Mouse (Mus musculus) MEL (cell line): Measurements from ENCODE around the gene Fank1. TPM values are rescaled to one million over a fixed set of nuclear protein-coding genes. Genes with fewer than 3 reads are reported as not detected.

ENCODE experiments used
- DNase-seq: peaks from one replicate; pipeline ENCODE4 v3.0.0; 2011; ENCODE audit warnings: low read depth, low spot score
- H3K27ac ChIP-seq: 2 replicates; pipeline ENCODE4 v1.5.1; 2012; ENCODE audit warnings: low read depth, mild to moderate bottlenecking, control low read depth, low read length, moderate library complexity; ENCODE audit not compliant: control insufficient read depth
- H3K27me3 ChIP-seq, 2 experiments: fragments of 150-350 bp in 1 of 2; sonication (generic) in 1 of 2; 2 replicates each; pipeline ENCODE4 v1.6.1; 2012; ENCODE audit warnings: low read length in 2 of 2, mild to moderate bottlenecking in 2 of 2, improper control_type of control experiment in 1 of 2, moderate library complexity in 1 of 2; ENCODE audit not compliant: insufficient read depth in 2 of 2, control insufficient read depth in 1 of 2
- H3K36me3 ChIP-seq, 2 experiments: 2 replicates each; pipeline ENCODE4 v1.6.1; 2012 to 2014; ENCODE audit warnings: low read length in 2 of 2, improper control_type of control experiment in 1 of 2, inconsistent platforms in 1 of 2, mild to moderate bottlenecking in 1 of 2; ENCODE audit not compliant: insufficient read depth in 2 of 2, control insufficient read depth in 1 of 2
- H3K4me1 ChIP-seq, 2 experiments: fragments of 150-350 bp in 1 of 2; sonication (generic) in 1 of 2; 2 replicates each; pipeline ENCODE4 v1.6.1; 2012; ENCODE audit warnings: low read length in 2 of 2, improper control_type of control experiment in 1 of 2, mild to moderate bottlenecking in 1 of 2; ENCODE audit not compliant: insufficient read depth in 2 of 2, control insufficient read depth in 1 of 2
- H3K4me3 ChIP-seq, 2 experiments: fragments of 150-350 bp in 1 of 2; sonication (generic) in 1 of 2; 2 replicates each; pipeline ENCODE4 v1.5.1; 2012; ENCODE audit warnings: low read depth in 2 of 2, low read length in 2 of 2, mild to moderate bottlenecking in 2 of 2, moderate library complexity in 2 of 2, control low read depth in 1 of 2, improper control_type of control experiment in 1 of 2; ENCODE audit not compliant: control insufficient read depth in 1 of 2, insufficient read depth in 1 of 2
- H3K79me2 ChIP-seq: 2 replicates; pipeline ENCODE4 v1.6.1; 2012; ENCODE audit warnings: mild to moderate bottlenecking, low read length, moderate library complexity; ENCODE audit not compliant: control insufficient read depth, poor library complexity, insufficient read depth
- H3K9ac ChIP-seq: 2 replicates; pipeline ENCODE4 v1.6.1; 2012; ENCODE audit warnings: low read depth, mild to moderate bottlenecking, control low read depth, low read length, moderate library complexity; ENCODE audit not compliant: control insufficient read depth, poor library complexity, severe bottlenecking
- H3K9me3 ChIP-seq: fragments of 150-350 bp; sonication (generic); replicated peaks from 2 replicates; pipeline ENCODE4 v1.6.1; 2012; ENCODE audit warnings: mild to moderate bottlenecking, low read length, improper control_type of control experiment, moderate library complexity; ENCODE audit not compliant: insufficient read depth
- BHLHE40 ChIP-seq: IDR thresholded peaks from 2 replicates; pipeline ENCODE4 v1.6.1; 2012; ENCODE audit warnings: low read depth, mild to moderate bottlenecking, inconsistent platforms, low read length, improper control_type of control experiment, borderline replicate concordance
- CTCF ChIP-seq, 3 experiments: IDR thresholded peaks in 2 of 3; conservative IDR thresholded peaks in 1 of 3; 2 replicates each; pipeline ENCODE4 v1.5.1; 2011 to 2012; ENCODE audit warnings: low read length in 3 of 3, low read depth in 2 of 3, mild to moderate bottlenecking in 2 of 3, improper control_type of control experiment in 1 of 3, inconsistent platforms in 1 of 3, mixed read lengths in 1 of 3, moderate library complexity in 1 of 3; ENCODE audit not compliant: control insufficient read depth in 1 of 3, insufficient read depth in 1 of 3, poor library complexity in 1 of 3, severe bottlenecking in 1 of 3
- E2F4 ChIP-seq: IDR thresholded peaks from 2 replicates; pipeline ENCODE4 v1.6.1; 2011; ENCODE audit warnings: low read depth, low read length, improper control_type of control experiment, borderline replicate concordance
- EP300 ChIP-seq, 2 experiments: IDR thresholded peaks; 2 replicates each; pipeline ENCODE4 v1.6.1; 2011; ENCODE audit warnings: improper control_type of control experiment in 2 of 2, low read length in 2 of 2, low read depth in 1 of 2, mild to moderate bottlenecking in 1 of 2
- ETS1 ChIP-seq: IDR thresholded peaks from 2 replicates; pipeline ENCODE4 v1.6.1; 2012; ENCODE audit warnings: low read depth, mild to moderate bottlenecking, inconsistent platforms, low read length, improper control_type of control experiment, moderate library complexity
- GATA1 ChIP-seq: IDR thresholded peaks from 2 replicates; pipeline ENCODE4 v1.6.1; 2011; ENCODE audit warnings: low read depth, low read length, improper control_type of control experiment
- HCFC1 ChIP-seq: IDR thresholded peaks from 2 replicates; pipeline ENCODE4 v1.6.1; 2012; ENCODE audit warnings: low read depth, mild to moderate bottlenecking, inconsistent platforms, low read length, improper control_type of control experiment, moderate library complexity
- JUND ChIP-seq: IDR thresholded peaks from 2 replicates; pipeline ENCODE4 v1.6.1; 2011; ENCODE audit warnings: low read depth, mild to moderate bottlenecking, improper control_type of control experiment, low read length
- MAFK ChIP-seq: IDR thresholded peaks from 2 replicates; pipeline ENCODE4 v1.6.1; 2011; ENCODE audit warnings: low read depth, mild to moderate bottlenecking, low read length, improper control_type of control experiment, borderline replicate concordance
- MAX ChIP-seq: IDR thresholded peaks from 2 replicates; pipeline ENCODE4 v1.6.1; 2011; ENCODE audit warnings: low read length, improper control_type of control experiment
- MEF2A ChIP-seq: IDR thresholded peaks from 2 replicates; pipeline ENCODE4 v1.6.1; 2014; ENCODE audit warnings: low read depth, mild to moderate bottlenecking, inconsistent platforms, low read length, improper control_type of control experiment; ENCODE audit not compliant: poor library complexity, insufficient replicate concordance, severe bottlenecking; ENCODE audit errors: extremely low read depth
- MYB ChIP-seq: IDR thresholded peaks from 2 replicates; pipeline ENCODE4 v1.6.1; 2011; ENCODE audit warnings: mild to moderate bottlenecking, low read depth, low read length, improper control_type of control experiment
- MYC ChIP-seq: IDR thresholded peaks from 2 replicates; pipeline ENCODE4 v1.6.1; 2011; ENCODE audit warnings: low read depth, mild to moderate bottlenecking, low read length, improper control_type of control experiment, moderate library complexity
- NELFE ChIP-seq: IDR thresholded peaks from 2 replicates; pipeline ENCODE4 v1.6.1; 2011; ENCODE audit warnings: low read depth, low read length, improper control_type of control experiment
- POLR2A ChIP-seq, 2 experiments: IDR thresholded peaks; 2 replicates each; pipeline ENCODE4 v1.6.1; 2011 to 2012; ENCODE audit warnings: low read length in 2 of 2, mild to moderate bottlenecking in 2 of 2, control low read depth in 1 of 2, improper control_type of control experiment in 1 of 2, low read depth in 1 of 2, moderate library complexity in 1 of 2; ENCODE audit not compliant: control insufficient read depth in 1 of 2, insufficient read depth in 1 of 2, poor library complexity in 1 of 2
- POLR2AphosphoS2 ChIP-seq: IDR thresholded peaks from 2 replicates; pipeline ENCODE4 v1.6.1; 2011; ENCODE audit warnings: low read length, improper control_type of control experiment
- POLR2AphosphoS5 ChIP-seq: IDR thresholded peaks from 2 replicates; pipeline ENCODE4 v1.6.1; 2012; ENCODE audit warnings: low read depth, borderline replicate concordance, mild to moderate bottlenecking, inconsistent platforms, low read length, moderate library complexity, mixed read lengths
- RAD21 ChIP-seq: IDR thresholded peaks from 2 replicates; pipeline ENCODE4 v1.6.1; 2011; ENCODE audit warnings: mild to moderate bottlenecking, low read depth, low read length, improper control_type of control experiment
- RCOR1 ChIP-seq: IDR thresholded peaks from 2 replicates; pipeline ENCODE4 v1.6.1; 2012; ENCODE audit warnings: low read depth, mild to moderate bottlenecking, inconsistent platforms, low read length, improper control_type of control experiment
- SIN3A ChIP-seq: IDR thresholded peaks from 2 replicates; pipeline ENCODE4 v1.6.1; 2012; ENCODE audit warnings: low read length, improper control_type of control experiment, inconsistent platforms
- SMC3 ChIP-seq: IDR thresholded peaks from 2 replicates; pipeline ENCODE4 v1.6.1; 2011; ENCODE audit warnings: low read depth, low read length, improper control_type of control experiment
- TAL1 ChIP-seq: IDR thresholded peaks from 2 replicates; pipeline ENCODE4 v1.6.1; 2012; ENCODE audit warnings: mild to moderate bottlenecking, inconsistent platforms, low read length, moderate library complexity, mixed read lengths
- TBP ChIP-seq: IDR thresholded peaks from 2 replicates; pipeline ENCODE4 v1.8.0; 2011; ENCODE audit warnings: low read depth, low read length, improper control_type of control experiment
- TCF12 ChIP-seq: IDR thresholded peaks from 2 replicates; pipeline ENCODE4 v1.6.1; 2014; ENCODE audit warnings: low read depth, mild to moderate bottlenecking, inconsistent platforms, low read length, improper control_type of control experiment, moderate library complexity
- UBTF ChIP-seq: IDR thresholded peaks from 2 replicates; pipeline ENCODE4 v1.6.1; 2012; ENCODE audit warnings: low read depth, mild to moderate bottlenecking, inconsistent platforms, low read length, improper control_type of control experiment, moderate library complexity, borderline replicate concordance; ENCODE audit not compliant: insufficient read depth
- USF1 ChIP-seq: IDR thresholded peaks from 2 replicates; pipeline ENCODE4 v1.6.1; 2014; ENCODE audit warnings: low read depth, mild to moderate bottlenecking, inconsistent platforms, low read length, improper control_type of control experiment, moderate library complexity
- USF2 ChIP-seq, 2 experiments: IDR thresholded peaks; 2 replicates each; pipeline ENCODE4 v1.6.1; 2011 to 2012; ENCODE audit warnings: improper control_type of control experiment in 2 of 2, low read length in 2 of 2, borderline replicate concordance in 1 of 2, inconsistent platforms in 1 of 2, low read depth in 1 of 2, mild to moderate bottlenecking in 1 of 2; ENCODE audit not compliant: insufficient read depth in 1 of 2
- ZNF384 ChIP-seq: IDR thresholded peaks from 2 replicates; pipeline ENCODE4 v1.6.1; 2012; ENCODE audit warnings: low read depth, mild to moderate bottlenecking, inconsistent platforms, low read length, improper control_type of control experiment
- polyA plus RNA-seq, 2 experiments: library from polyadenylated mRNA; stranded (reverse) in 1 of 2; unstranded in 1 of 2; fragments of >175 nt in 1 of 2; fragments of >200 nt in 1 of 2; gene quantifications; 2 replicates each; pipeline versions ENCODE4 v1.2.1 to v1.2.4; 2012; ENCODE audit warnings: low replicate concordance in 2 of 2, low read depth in 1 of 2; ENCODE audit not compliant: insufficient read length in 2 of 2, insufficient read depth in 1 of 2, missing spikeins in 1 of 2
- total RNA-seq: library from RNA; depleted of rRNA; stranded (reverse); fragments of 300-350 nt; gene quantifications from 2 replicates; pipeline ENCODE4 v1.2.3, GENCODE M21; 2012

The Fank1 gene
- total and polyA plus RNA-seq, 3 experiments: 0.17 to 1.8 TPM; not detected in 1

DNA sequence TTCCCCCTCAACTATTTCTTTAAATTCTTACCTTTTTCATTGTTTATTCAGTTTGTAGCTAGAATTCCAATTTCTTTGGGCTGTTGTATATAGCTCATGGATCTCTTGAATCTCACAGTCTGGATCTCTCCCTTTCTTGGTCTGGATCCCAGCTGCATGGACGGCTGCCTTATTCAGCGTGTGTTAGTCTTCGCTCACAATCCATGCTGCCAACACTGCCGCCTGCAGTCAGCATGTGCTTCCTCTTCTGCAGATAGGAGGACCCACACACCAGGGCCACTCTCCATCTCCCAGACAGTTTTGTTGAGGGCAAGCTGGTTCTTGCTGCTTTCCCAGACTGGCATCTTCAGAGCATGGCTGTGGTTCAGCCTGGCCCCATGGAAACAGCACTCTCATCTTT, 62.9 kb downstream of the Fank1 start:
- Histone ChIP-seq H3K4me1 (no peaks in the 10 kb centered on the region), H3K9ac (no peak overlapping the region), H3K79me2 (no peaks in the 10 kb centered on the region), H3K4me3 (no peak overlapping the region), H3K9me3 (no peaks in the 10 kb centered on the region), H3K27me3 (no peaks in the 10 kb centered on the region), H3K36me3 (no peaks in the 10 kb centered on the region), H3K27ac (no peak overlapping the region)
- no peak for DNase-seq
- TF ChIP-seq POLR2AphosphoS5: no peak
- TF ChIP-seq RCOR1: no peak
- TF ChIP-seq MAFK: no peak
- TF ChIP-seq TBP: no peak
- no peak for TF ChIP-seq POLR2AphosphoS2
- no peak for TF ChIP-seq JUND
- no peak for TF ChIP-seq GATA1
- TF ChIP-seq ZNF384: no peak
- no peak for TF ChIP-seq E2F4
- no peak for TF ChIP-seq EP300 (IDR thresholded peaks at IDR 0.05; ENCODE audit: low read depth in 1 of 2, low read length in 2 of 2)
- no peak for TF ChIP-seq USF2 (IDR thresholded peaks at IDR 0.05; ENCODE audit: borderline replicate concordance in 1 of 2, insufficient read depth in 1 of 2, low read depth in 1 of 2, low read length in 2 of 2)
- TF ChIP-seq HCFC1: no peak
- TF ChIP-seq BHLHE40: no peak
- no peak for TF ChIP-seq MYC
- no peak for TF ChIP-seq MYB

DNA sequence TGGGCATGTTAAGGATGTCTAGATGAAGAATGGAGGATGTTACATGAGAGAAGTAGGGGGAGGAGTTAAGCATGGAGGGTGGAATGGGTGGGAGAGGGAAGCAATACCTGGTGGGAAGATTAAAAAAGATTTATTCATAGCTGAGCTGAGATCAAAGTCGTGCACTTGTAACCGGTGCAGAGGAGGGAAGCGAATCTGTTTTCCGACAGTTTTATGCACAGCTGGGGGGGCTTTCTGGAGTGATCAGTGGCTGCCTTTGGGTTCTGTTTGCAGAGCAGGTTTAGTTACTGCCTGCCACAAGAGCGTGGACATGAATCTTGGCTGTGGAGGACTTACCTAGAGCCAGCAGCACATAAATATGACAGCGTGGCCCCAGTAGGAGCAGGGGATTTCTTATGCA, 65.4 kb downstream of the Fank1 start:
- Histone ChIP-seq H3K9ac (no peak overlapping the region), H3K4me3 (no peak overlapping the region), H3K27ac (no peak overlapping the region), H3K27me3 (no peaks in the 10 kb centered on the region), H3K79me2 (no peaks in the 10 kb centered on the region), H3K4me1 (no peaks in the 10 kb centered on the region), H3K9me3 (no peaks in the 10 kb centered on the region), H3K36me3 (no peaks in the 10 kb centered on the region)
- TF ChIP-seq JUND (no peak), POLR2AphosphoS2 (no peak), UBTF (no peak), POLR2A (IDR thresholded peaks at IDR 0.05; ENCODE audit: control insufficient read depth in 1 of 2, insufficient read depth in 1 of 2, low read depth in 1 of 2, low read length in 2 of 2, poor library complexity in 1 of 2) (no peak), BHLHE40 (no peak), CTCF (IDR thresholded peaks at IDR 0.05 in 2 of 3, conservative IDR thresholded peaks at IDR 0.05 in 1 of 3; ENCODE audit: control insufficient read depth in 1 of 3, insufficient read depth in 1 of 3, low read depth in 2 of 3, low read length in 3 of 3, poor library complexity in 1 of 3, severe bottlenecking in 1 of 3) (no peak), EP300 (IDR thresholded peaks at IDR 0.05; ENCODE audit: low read depth in 1 of 2, low read length in 2 of 2) (no peak), USF1 (no peak), TCF12 (no peak), SIN3A (no peak), NELFE (no peak), MAFK (no peak), TAL1 (no peak), ETS1 (no peak), USF2 (IDR thresholded peaks at IDR 0.05; ENCODE audit: borderline replicate concordance in 1 of 2, insufficient read depth in 1 of 2, low read depth in 1 of 2, low read length in 2 of 2) (no peak), MEF2A (no peak), RCOR1 (no peak), SMC3 (no peak), MAX (no peak), RAD21 (no peak)
- no peak for DNase-seq
